Mouse (Mus musculus): ENCODE results near the gene Akap6. TPM values are rescaled to one million over a fixed set of nuclear protein-coding genes. Genes with fewer than 3 reads are reported as not detected.

Gene Akap6
- polyA plus RNA-seq, 1 experiment from 2014 or later, result 0.05 TPM

DNA sequence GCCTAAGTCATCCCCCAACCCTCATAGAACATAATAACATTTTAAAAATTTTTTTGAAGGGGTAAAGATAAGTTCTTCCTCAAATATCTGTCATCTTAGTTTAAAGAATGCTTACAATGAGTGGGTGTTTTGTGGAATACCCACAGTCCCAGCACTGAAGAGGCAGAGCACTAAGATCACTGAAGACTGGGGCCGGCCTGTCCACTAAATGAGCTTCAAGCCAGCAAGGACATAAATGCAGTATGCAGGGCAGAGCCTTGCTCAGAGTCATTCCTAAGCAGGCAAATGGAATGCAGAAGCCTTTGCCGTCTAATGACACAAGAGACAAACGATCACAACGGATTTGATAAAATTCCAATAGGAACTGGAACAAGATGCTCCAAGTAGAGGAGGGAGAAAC is 242.8 kb downstream of the Akap6 start:
- no peak overlapping the region for H3K9ac ChIP-seq
- no peak for ATAC-seq
- H3K4me2 ChIP-seq, result no peak overlapping the region
- H3K4me1 ChIP-seq, result no peaks in the 10 kb centered on the region
- WGBS (ENCODE audit: insufficient replicate concordance), result 58% methylated on average over 4 of the region's 4 CpGs
- no peak overlapping the region for H3K27ac ChIP-seq
- H3K9me3 ChIP-seq (replicated peaks), result no peaks in the 10 kb centered on the region
- no peaks in the 10 kb centered on the region for H3K36me3 ChIP-seq
- H3K4me3 ChIP-seq, result no peak overlapping the region
- H3K27me3 ChIP-seq (replicated peaks), result no peaks in the 10 kb centered on the region

DNA sequence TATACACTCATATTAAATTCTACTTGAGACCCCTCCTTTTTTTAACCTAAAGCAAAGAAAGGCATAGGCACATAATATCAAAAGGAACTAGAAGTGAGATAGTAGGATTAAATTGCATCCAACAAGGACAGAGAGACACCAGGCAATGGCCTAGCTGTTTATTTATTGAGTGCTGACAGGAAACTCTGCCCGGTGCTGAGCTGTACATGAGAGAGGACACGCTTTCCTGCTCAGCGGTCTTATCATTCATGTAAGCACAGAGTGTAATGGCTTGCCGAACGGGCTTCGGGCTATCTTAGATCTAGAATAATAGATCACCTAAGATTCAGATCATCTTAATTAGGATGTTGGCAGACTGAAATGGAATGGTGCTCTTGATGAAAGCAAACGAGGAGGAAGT is 245.1 kb downstream of the Akap6 start:
- no peak for ATAC-seq
- Histone ChIP-seq H3K27ac (no peak overlapping the region), H3K27me3 (replicated peaks) (no peaks in the 10 kb centered on the region), H3K4me3 (no peak overlapping the region), H3K4me1 (no peaks in the 10 kb centered on the region), H3K9me3 (replicated peaks) (no peaks in the 10 kb centered on the region), H3K4me2 (no peak overlapping the region), H3K9ac (no peak overlapping the region), H3K36me3 (no peaks in the 10 kb centered on the region)
- WGBS (ENCODE audit: insufficient replicate concordance), result 60% methylated on average over 7 of the region's 7 CpGs

DNA sequence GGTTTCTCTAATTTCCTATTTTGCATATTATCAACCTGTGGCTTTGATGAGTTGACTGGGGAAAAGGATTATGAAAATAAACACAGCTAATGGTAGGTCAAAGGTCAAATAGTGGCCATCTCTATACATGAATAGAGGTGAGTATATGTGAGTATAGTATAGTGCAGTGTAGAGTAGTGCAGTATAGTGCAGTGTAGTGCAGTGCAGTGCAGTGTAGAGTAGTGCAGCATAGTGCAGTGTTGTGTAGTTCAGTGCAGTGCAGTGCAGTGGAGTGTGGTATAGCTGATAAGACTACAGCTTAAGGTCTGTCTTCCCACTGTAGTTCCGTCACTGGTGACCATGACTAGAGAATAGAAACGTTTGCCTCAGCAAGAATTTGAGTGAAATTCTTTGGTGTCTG is 245.8 kb downstream of the Akap6 start:
- no peak overlapping the region for H3K4me3 ChIP-seq
- no peaks in the 10 kb centered on the region for H3K27me3 ChIP-seq (replicated peaks)
- no peak overlapping the region for H3K9ac ChIP-seq
- ATAC-seq, result no peak
- H3K36me3 ChIP-seq, result no peaks in the 10 kb centered on the region
- H3K4me2 ChIP-seq, result no peak overlapping the region
- no peaks in the 10 kb centered on the region for H3K9me3 ChIP-seq (replicated peaks)
- H3K27ac ChIP-seq, result no peak overlapping the region
- 53% methylated on average over 2 of the region's 2 CpGs for WGBS (ENCODE audit: insufficient replicate concordance)
- no peaks in the 10 kb centered on the region for H3K4me1 ChIP-seq

DNA sequence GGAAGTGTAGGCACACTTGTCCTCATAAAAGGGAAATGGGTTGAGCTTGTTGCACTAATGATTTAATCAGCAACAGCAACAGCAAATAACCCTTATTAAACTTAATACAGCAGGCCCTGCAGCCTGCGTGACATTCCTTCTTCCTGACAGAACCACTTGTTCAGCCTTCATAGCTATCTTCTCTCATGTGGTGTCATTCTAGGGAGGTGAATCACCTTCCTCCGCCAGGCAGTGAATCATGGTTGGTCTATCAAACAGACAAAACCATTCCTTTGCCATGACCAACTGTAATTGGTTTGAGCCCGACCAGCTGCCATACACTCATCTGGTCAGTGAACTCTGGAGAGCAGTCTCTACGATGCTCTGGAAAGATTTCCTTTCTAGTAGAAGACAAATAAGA is 251.5 kb downstream of the Akap6 start:
- Histone ChIP-seq H3K9me3 (replicated peaks) (no peaks in the 10 kb centered on the region), H3K27ac (no peak overlapping the region), H3K4me3 (no peak overlapping the region), H3K4me1 (no peaks in the 10 kb centered on the region), H3K9ac (no peak overlapping the region), H3K4me2 (no peak overlapping the region), H3K27me3 (replicated peaks) (no peaks in the 10 kb centered on the region), H3K36me3 (no peaks in the 10 kb centered on the region)
- no peak for ATAC-seq
- 62% methylated on average over 4 of the region's 4 CpGs for WGBS (ENCODE audit: insufficient replicate concordance)

DNA sequence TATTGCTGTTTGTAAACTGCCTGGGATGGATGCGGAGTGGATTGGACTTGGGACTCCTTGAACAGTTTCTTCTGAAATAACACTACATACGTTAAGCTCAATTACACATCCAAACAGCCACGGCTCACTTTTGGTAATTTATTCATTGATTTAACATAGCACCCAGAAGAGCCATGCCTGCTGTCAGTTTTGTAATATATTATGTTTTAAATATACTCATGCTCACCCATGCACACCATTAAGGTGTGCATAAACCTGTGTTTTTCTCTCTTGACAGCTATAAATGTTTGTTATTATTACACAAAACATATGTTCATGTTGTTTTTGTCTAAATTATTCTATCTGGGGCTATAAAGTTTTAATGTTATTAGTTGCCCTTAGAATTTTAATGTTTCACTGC is 258.4 kb downstream of the Akap6 start:
- WGBS (ENCODE audit: insufficient replicate concordance), result 81% methylated on average over 3 of the region's 3 CpGs
- Histone ChIP-seq H3K4me3 (no peak overlapping the region), H3K27ac (no peak overlapping the region), H3K9me3 (replicated peaks) (no peaks in the 10 kb centered on the region), H3K4me1 (no peaks in the 10 kb centered on the region), H3K36me3 (no peaks in the 10 kb centered on the region), H3K9ac (no peak overlapping the region), H3K4me2 (no peak overlapping the region), H3K27me3 (replicated peaks) (no peaks in the 10 kb centered on the region)
- ATAC-seq, result no peak

DNA sequence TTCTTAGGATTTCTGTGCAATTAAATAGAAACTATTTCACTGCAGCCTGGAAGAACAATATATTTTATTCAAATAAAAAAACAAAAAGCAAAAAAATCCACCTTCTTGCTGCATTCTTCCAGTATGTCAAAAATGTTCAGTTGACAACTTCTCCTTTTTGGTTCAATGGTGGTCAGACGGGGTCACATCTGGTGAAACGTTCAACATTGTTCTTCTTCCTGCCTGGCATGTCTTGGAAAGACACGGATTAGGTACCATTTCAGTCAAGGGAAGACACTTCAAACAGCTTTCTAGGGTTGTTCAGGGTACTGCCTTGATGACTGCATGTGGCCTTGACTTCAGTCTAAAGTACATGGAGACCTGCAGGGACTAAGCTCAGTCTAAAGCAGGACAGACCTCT is 258.8 kb downstream of the Akap6 start:
- WGBS (ENCODE audit: insufficient replicate concordance), result 31% methylated on average over 3 of the region's 3 CpGs
- ATAC-seq, result no peak
- no peaks in the 10 kb centered on the region for H3K9me3 ChIP-seq (replicated peaks)
- no peak overlapping the region for H3K4me2 ChIP-seq
- no peaks in the 10 kb centered on the region for H3K36me3 ChIP-seq
- no peak overlapping the region for H3K4me3 ChIP-seq
- no peaks in the 10 kb centered on the region for H3K27me3 ChIP-seq (replicated peaks)
- no peak overlapping the region for H3K9ac ChIP-seq
- no peaks in the 10 kb centered on the region for H3K4me1 ChIP-seq
- H3K27ac ChIP-seq, result no peak overlapping the region

DNA sequence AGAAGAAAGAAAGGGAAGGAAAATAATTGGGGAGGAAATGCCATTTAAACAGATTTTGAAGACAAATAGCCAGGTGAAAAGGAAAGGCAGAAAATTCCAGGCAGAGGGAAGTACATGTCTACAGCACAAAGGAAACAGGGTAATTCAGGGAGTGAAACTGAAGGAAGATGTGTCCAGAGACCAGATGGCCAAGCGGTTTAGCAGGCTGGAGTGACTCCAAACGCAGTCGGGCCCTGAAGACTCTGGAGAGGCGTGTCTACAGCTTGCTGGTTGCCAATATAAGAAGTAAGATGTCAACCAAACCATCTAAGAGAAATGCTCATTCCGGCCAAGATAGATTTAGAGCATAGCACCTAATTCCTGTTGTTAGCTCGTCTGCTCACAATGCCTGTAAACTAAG is 292.6 kb downstream of the Akap6 start:
- 65% methylated on average over 6 of the region's 6 CpGs for WGBS (ENCODE audit: insufficient replicate concordance)
- Histone ChIP-seq H3K4me1 (no peaks in the 10 kb centered on the region), H3K36me3 (no peaks in the 10 kb centered on the region), H3K27ac (no peak overlapping the region), H3K27me3 (replicated peaks) (no peaks in the 10 kb centered on the region), H3K9ac (no peak overlapping the region), H3K4me3 (no peak overlapping the region), H3K4me2 (no peak overlapping the region), H3K9me3 (replicated peaks) (no peaks in the 10 kb centered on the region)
- ATAC-seq, result no peak

DNA sequence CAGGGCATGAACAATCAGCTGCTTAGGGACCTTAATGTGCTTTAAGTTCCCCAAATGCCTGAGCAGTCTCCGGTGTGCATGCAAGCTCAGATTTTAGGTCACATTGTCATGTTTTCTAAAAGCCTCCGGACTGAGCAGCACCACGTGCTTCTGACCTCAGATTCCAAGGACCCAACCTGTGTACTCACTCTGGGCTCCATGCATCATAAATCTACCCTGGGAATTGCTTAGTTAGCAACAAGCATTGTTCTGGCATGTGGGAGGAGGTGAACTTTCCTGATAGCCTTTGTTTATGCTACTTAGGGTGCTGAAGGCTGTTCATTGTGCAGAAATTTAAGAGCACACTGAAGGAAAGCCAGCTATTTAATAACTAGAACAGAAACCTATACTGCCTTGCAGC is 313.2 kb downstream of the Akap6 start:
- ATAC-seq, result no peak
- Histone ChIP-seq H3K4me2 (no peak overlapping the region), H3K27ac (no peak overlapping the region), H3K9ac (no peak overlapping the region), H3K4me3 (no peak overlapping the region), H3K9me3 (replicated peaks) (no peaks in the 10 kb centered on the region), H3K36me3 (no peaks in the 10 kb centered on the region), H3K4me1 (no peaks in the 10 kb centered on the region), H3K27me3 (replicated peaks) (no peaks in the 10 kb centered on the region)
- WGBS (ENCODE audit: insufficient replicate concordance), result 45% methylated on average over 3 of the region's 3 CpGs

DNA sequence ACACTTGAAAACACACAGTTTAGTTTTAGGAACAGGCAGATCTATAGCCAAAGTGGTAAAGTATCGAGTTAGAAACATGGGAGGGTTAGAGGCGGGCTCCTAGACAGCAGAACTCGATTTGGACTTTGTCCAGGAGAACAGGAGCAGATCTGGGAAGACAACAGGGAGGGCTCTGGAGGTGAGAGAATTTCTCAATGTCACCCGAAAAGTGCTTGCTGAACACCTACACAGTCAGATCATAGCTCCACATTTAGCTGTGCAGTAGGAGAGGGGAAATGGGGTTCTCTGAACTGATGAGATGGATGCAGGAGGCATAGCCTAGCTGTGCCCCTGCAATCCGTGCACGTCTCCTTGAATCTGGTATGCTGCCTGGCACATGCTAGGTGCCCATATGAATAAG is 315.4 kb downstream of the Akap6 start:
- Histone ChIP-seq H3K27me3 (replicated peaks) (no peaks in the 10 kb centered on the region), H3K4me3 (no peak overlapping the region), H3K4me2 (no peak overlapping the region), H3K9ac (no peak overlapping the region), H3K9me3 (replicated peaks) (no peaks in the 10 kb centered on the region), H3K36me3 (no peaks in the 10 kb centered on the region), H3K4me1 (no peaks in the 10 kb centered on the region), H3K27ac (no peak overlapping the region)
- WGBS (ENCODE audit: insufficient replicate concordance), result 59% methylated on average over 6 of the region's 6 CpGs
- ATAC-seq, result no peak

DNA sequence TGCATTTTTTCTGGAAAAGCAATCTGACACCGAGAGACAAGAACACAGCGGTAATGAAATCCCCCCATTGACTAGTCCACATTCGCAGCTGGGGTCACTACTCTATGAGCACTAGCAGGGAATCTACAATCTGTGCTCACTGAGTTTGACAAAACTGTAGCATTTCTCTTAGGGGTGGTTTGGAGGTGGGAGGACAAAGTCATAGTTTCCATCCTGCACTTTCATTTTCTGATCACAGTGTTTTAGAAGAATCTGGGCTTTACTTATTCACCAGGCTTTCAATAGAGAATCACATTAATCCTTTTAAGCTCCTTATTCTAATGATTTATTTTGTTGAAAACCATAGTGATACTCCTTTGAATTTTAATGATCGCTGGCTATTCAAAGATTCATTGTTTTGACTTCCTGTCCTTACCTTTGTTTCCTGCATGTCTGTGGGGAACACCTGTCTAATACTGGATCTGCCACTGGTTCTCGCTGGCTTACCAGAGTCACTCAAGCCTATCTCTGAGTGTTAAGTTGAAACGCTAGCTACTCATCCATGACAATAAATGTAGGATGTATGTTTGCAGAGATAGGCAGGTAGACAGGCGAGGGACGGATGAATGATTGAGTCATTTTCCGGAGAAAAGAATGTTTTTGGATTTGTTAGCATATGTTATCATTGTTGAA is 325.5 kb downstream of the Akap6 start:
- WGBS (ENCODE audit: insufficient replicate concordance), result 68% methylated on average over 9 of the region's 9 CpGs
- no peak overlapping the region for H3K27ac ChIP-seq

DNA sequence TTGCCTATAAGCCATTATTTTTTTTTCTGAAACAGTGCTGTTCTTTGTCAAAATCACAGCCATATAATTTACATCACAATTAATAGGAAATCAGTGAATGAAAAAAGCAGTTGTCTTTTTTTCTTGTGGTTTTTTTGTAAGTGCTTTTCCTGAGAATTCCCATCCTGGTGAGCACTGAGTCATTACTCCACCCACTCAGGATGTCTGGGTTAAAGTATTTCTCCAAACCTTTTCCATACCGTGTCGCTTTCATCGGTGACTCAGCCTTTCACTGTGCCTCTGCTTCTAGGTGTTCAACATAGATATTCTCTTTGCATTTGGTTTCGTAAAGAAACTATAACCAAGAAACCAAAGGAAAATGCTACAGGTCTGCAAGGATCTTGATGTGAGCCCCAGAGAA is 328.1 kb downstream of the Akap6 start:
- Histone ChIP-seq H3K36me3 (no peaks in the 10 kb centered on the region), H3K9ac (no peak overlapping the region), H3K4me2 (no peak overlapping the region), H3K9me3 (replicated peaks) (no peaks in the 10 kb centered on the region), H3K4me3 (no peak overlapping the region), H3K27ac (no peak overlapping the region), H3K4me1 (no peaks in the 10 kb centered on the region), H3K27me3 (replicated peaks) (no peaks in the 10 kb centered on the region)
- no peak for ATAC-seq
- 66% methylated on average over 4 of the region's 4 CpGs for WGBS (ENCODE audit: insufficient replicate concordance)

More for the DNA sequence above, 325.5 kb downstream of the Akap6 start:
- no peaks in the 10 kb centered on the region for H3K4me1 ChIP-seq
- no peak overlapping the region for H3K9ac ChIP-seq
- H3K4me3 ChIP-seq, result no peak overlapping the region
- no peaks in the 10 kb centered on the region for H3K9me3 ChIP-seq (replicated peaks)
- H3K36me3 ChIP-seq, result no peaks in the 10 kb centered on the region
- no peaks in the 10 kb centered on the region for H3K27me3 ChIP-seq (replicated peaks)
- H3K4me2 ChIP-seq, result no peak overlapping the region
- no peak for ATAC-seq

DNA sequence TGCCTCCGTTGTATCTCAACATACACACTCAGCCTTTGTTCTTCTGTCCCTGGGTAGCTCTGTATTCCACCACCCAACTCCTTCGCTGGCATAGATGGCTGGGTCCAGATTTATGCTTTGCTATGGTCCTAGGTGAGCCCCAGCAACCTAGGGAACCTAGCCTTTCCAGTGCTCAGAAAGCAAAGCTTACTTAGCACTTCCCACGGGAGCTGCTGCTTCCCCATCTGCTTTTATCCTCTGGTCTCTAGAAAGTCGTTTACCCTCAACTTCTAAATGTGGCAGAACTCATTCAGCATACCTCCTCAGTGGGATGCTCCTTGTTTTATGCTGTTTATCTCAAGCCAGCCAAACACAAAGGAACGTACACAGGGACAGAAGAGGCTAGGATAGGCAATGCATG is 329.7 kb downstream of the Akap6 start:
- Histone ChIP-seq H3K9me3 (replicated peaks) (no peaks in the 10 kb centered on the region), H3K27me3 (replicated peaks) (no peaks in the 10 kb centered on the region), H3K4me3 (no peak overlapping the region), H3K4me2 (no peak overlapping the region), H3K36me3 (no peaks in the 10 kb centered on the region), H3K9ac (no peak overlapping the region), H3K4me1 (no peaks in the 10 kb centered on the region), H3K27ac (no peak overlapping the region)
- no peak for ATAC-seq
- 43% methylated on average over 5 of the region's 5 CpGs for WGBS (ENCODE audit: insufficient replicate concordance)

DNA sequence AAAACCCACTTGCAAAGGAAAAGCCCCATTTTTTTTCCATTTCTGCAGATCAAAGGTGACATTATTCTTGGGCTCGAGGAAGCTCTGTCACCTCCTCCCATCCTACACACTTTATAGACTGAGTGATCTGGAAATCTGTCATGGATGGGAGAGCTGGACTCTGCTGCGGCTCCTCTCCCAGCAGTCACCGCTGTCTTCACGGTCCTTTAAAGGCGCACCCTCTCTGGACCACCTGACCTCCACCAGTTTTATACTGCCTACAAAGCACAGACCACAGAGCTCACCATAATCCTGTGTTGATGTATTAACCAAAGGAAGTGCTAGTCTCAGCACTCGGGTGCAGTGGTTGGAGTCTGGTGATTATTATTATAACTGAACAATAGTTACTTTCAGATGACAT is 330.7 kb downstream of the Akap6 start:
- no peaks in the 10 kb centered on the region for H3K36me3 ChIP-seq
- no peaks in the 10 kb centered on the region for H3K27me3 ChIP-seq (replicated peaks)
- H3K4me3 ChIP-seq, result no peak overlapping the region
- H3K9ac ChIP-seq, result no peak overlapping the region
- H3K4me1 ChIP-seq, result no peaks in the 10 kb centered on the region
- no peak overlapping the region for H3K27ac ChIP-seq
- H3K9me3 ChIP-seq (replicated peaks), result no peaks in the 10 kb centered on the region
- no peak overlapping the region for H3K4me2 ChIP-seq
- no peak for ATAC-seq
- WGBS (ENCODE audit: insufficient replicate concordance), result 67% methylated on average over 6 of the region's 6 CpGs

Data from liver, embryonic 12.5 days (tissue).